Mouse (Mus musculus): ENCODE measurements around the gene Rnf223.

- TF ChIP-seq POLR2A (IDR thresholded peaks at IDR 0.05; ENCODE audit: borderline replicate concordance, insufficient read depth, low read length) (no peak), CTCF (IDR thresholded peaks at IDR 0.05; ENCODE audit: borderline replicate concordance, insufficient read depth, low read depth, low read length) (no peak)
Measured at GRCm38 (mm10) chr4:156084096-156084879, 46.0 kb upstream of the Rnf223 start.

Data from cerebellum, adult 2 months (tissue).